Mouse (Mus musculus): Measurements from ENCODE around the gene Vmn1r219.
"Not testable (repeated sequence)": the region's sequence is repeated elsewhere in the genome, so short reads cannot be mapped to it uniquely, and the experiment has no call there.

The Vmn1r219 gene

GRCm38 (mm10) chr13:23159012-23159411 is at the start of gene Vmn1r219:
Vmn1r219 (plus strand) TSS chr13:23159312.
- DNase-seq (ENCODE audit: low spot score), result no peak

- DNase-seq (ENCODE audit: low spot score), result not testable (repeated sequence)
Measured at GRCm38 (mm10) chr13:23118126-23118525, 41.0 kb upstream of the Vmn1r219 start, which contains the start of gene Vmn1r217. Vmn1r217 (minus strand) TSS chr13:23118226.

GRCm38 (mm10) chr13:23120611-23121010 is 38.5 kb upstream of the Vmn1r219 start:
- no peak for DNase-seq (ENCODE audit: low spot score)

GRCm38 (mm10) chr13:23133099-23133498 is 26.0 kb upstream of the Vmn1r219 start, which contains the start of gene Vmn1r218:
Vmn1r218 (plus strand) TSS chr13:23133155.
- DNase-seq (ENCODE audit: low spot score), result no peak

GRCm38 (mm10) chr13:23133501-23133900 is 25.6 kb upstream of the Vmn1r219 start:
- DNase-seq (ENCODE audit: low spot score), result no peak

- no peak for DNase-seq (ENCODE audit: low spot score)
Measured at GRCm38 (mm10) chr13:23138880-23139279, 20.2 kb upstream of the Vmn1r219 start.

- DNase-seq (ENCODE audit: low spot score), result no peak
Measured at GRCm38 (mm10) chr13:23157848-23158247, 1.3 kb upstream of the Vmn1r219 start.

- not testable (repeated sequence) for DNase-seq (ENCODE audit: low spot score)
Measured at GRCm38 (mm10) chr13:23166471-23166870, 7.4 kb downstream of the Vmn1r219 start.

- no peak for DNase-seq (ENCODE audit: low spot score)
Measured at GRCm38 (mm10) chr13:23187875-23188274, 28.8 kb downstream of the Vmn1r219 start, which contains the start of gene Vmn1r220. Vmn1r220 (minus strand) TSS chr13:23187975.

GRCm38 (mm10) chr13:23203885-23204284 is 44.8 kb downstream of the Vmn1r219 start:
- DNase-seq (ENCODE audit: low spot score), result not testable (repeated sequence)

- not testable (repeated sequence) for DNase-seq (ENCODE audit: low spot score)
Measured at GRCm38 (mm10) chr13:23213827-23214226, 54.7 kb downstream of the Vmn1r219 start, which contains the start of gene Vmn1r221. Vmn1r221 (plus strand) TSS chr13:23214127.
